Mouse (Mus musculus) right cerebral cortex, adult 2 months (tissue): ENCODE measurements at regions not wholly inside any gene's neighbourhood (a gene's known extent, or its start where the extent isn't known, plus 50 kb on each side); places are given as distances from the start of the nearest gene placed in this dataset.

ENCODE experiments used
- DNase-seq, 2 experiments: peaks; one replicate each; pipeline ENCODE4 v3.0.0; 2021 to 2022; ENCODE audit warnings: low spot score in 2 of 2

GRCm38 (mm10) chr10:17518423-17519175 is 204.4 kb upstream of the Cited2 start:
- no peak for DNase-seq

DNA sequence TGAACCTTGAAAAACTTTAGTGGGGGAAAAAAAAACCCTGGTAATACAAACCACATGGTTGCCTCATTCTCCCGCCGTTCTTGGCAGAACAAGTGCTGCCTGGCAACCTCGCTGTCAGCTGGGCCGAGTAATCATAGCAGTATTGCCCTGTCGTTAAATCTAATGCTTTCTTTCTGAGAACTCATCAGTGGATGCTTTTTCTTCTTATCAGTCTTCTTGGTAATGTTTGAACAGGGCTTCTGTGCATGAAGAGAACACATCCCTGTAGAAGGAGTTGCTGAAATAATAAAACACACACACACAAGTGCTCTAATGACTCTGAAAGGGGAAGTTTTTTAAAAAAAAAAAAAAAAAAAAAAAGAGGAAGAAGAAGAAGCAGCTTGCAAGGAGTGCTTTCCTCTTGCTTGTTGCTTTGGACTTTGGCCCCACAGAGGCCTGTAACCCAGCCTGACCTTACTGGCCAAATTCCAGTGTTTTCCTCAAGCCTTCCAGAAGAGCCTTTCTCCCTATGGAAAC is 200.9 kb upstream of the Cited2 start:
- no peak for DNase-seq

DNA sequence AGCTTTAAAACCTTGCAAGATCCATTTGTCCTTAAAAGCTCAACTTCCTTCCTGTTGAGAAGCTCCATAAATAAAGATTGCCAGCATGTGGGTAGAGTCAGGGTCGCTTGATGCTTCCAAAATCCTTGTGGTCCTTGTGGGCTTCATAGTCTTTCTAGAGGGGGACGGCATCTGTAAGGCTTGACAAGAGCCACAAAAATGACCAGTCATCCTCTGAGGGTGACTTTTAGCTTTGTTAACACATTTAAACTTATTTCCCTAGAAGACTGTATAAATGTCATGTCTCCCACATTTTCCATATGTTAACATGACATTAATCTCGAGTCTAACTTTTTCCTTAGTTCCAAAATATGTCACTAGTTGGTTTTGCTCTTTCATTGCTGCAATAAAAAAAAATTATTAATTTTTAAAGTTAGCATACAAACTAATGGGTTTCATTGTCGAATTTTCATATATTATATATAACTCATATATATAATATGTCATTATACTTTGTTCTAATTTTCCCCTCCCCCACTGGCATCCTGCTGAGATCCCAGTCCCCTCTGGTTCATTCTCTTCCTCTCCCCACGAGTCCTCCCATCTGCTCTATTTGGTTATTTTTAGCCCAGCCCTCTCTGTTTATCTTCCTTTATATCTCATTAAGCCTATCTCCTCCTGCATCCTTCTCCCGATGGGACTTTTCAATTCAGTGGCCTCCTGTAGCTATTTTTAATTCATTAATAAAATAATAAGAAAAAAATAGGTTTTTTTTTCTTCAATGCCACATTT is 199.3 kb upstream of the Cited2 start:
- DNase-seq, result no peak

DNA sequence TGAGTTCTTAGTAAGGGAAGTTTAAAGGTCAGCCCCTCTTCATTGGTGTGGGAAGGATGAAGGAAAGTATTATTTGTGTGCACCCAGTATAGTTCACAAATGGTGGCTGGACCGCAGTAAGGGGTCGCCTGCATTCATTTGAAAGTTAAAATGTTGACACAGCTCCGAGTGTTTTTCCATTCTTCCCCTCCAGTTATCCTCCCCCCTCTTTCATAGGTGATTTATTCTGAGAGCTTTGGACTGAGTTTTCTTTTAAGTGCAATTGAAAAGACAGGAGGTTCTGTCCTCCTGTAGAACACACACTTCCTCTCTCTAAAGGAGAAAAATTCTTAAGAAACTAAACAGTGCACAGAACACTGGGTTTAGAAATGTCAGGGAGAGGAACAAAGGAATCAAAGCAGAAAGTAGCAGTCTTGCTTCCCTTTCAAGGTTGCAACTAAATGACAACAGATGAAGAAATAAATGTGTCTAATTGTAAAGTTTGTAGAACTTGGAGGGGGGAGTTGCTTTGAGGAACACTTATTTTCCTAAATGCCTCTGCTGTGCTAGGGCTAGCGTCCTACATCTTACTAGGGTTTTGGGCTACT is 195.8 kb upstream of the Cited2 start:
- no peak for DNase-seq

GRCm38 (mm10) chr10:17528116-17528515 is 194.9 kb upstream of the Cited2 start:
- DNase-seq, result no peak

DNA sequence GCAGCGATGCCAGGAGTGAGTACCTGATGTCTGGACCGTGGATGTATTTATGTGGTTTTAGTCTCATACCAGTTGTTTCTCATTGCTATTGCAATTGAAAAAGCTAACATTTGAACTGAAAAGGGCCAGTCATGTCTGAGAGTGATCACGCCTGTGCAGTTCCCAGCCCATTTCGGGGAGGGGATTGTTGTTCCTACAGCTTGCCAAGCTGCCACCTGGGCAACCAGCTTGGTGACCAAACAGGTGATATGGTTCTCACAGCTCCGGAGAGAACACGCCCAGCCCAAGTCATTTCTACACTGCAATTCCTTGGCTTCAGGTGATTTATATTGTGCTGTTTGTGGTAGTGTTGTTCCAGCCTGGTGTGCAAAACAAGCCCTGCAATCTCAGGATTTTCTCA is 194.2 kb upstream of the Cited2 start:
- DNase-seq, result no peak

DNA sequence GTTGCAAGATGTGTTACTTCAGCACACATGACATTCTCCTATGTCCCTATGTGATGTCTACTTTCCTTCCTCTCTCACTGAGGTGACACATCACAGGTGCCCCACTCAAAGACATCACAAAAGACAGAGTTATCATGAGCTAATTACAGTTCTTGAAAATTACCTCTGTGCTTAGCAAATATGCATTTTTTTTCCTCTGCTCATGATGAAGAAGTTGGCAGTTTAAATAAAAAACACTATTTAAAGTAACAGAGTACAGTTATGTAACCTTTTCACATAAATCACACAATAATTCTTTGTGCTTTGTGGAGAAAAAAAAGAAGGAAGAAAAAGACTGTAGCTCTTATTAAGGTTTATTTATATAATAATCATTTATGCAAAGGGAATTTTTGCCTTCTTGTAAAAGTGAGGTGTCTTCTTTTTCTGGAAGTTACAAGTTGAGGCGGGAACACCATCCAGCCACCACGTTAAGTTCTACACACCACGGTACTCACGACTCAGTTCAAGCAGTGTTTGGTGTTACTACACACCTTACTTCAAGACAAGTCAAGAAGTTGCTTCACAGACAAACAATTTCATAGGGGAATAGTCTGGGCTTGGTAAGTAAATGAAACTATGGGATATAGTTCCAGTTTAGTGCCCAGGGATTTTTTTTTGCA is 193.0 kb upstream of the Cited2 start:
- no peak for DNase-seq

- DNase-seq, result no peak
Observed at GRCm38 (mm10) chr10:17531021-17531420, 192.0 kb upstream of the Cited2 start.

DNA sequence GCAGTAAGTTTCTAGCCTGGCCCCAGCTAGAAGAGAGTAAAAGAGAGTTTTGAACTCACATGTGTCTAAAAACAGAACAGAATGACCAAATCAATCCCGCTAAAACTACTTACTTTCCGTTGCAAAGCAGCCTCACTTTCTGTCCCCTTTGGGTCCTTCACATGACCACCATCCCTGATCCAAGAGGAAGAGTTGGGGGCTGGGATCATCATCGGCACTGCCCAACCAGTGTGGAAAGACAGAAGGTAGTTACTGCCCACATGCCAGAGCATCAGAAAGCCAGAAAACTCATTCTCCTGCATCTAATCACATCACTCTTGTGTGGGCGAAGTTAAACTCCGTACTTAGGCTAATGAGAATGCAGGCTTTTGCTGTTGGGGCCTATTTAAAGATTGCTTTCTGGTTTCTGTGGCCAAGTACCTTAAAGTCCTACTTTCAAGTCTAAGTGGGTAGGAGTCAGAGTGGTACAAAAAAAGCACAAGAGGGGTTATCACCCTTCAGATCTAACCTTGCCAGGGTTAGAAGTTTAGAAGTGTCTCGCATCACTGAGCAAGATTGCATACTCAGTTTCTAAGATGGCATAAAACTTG is 184.0 kb upstream of the Cited2 start:
- peak in 1 of 2 experiments; percentile 11 for DNase-seq

DNA sequence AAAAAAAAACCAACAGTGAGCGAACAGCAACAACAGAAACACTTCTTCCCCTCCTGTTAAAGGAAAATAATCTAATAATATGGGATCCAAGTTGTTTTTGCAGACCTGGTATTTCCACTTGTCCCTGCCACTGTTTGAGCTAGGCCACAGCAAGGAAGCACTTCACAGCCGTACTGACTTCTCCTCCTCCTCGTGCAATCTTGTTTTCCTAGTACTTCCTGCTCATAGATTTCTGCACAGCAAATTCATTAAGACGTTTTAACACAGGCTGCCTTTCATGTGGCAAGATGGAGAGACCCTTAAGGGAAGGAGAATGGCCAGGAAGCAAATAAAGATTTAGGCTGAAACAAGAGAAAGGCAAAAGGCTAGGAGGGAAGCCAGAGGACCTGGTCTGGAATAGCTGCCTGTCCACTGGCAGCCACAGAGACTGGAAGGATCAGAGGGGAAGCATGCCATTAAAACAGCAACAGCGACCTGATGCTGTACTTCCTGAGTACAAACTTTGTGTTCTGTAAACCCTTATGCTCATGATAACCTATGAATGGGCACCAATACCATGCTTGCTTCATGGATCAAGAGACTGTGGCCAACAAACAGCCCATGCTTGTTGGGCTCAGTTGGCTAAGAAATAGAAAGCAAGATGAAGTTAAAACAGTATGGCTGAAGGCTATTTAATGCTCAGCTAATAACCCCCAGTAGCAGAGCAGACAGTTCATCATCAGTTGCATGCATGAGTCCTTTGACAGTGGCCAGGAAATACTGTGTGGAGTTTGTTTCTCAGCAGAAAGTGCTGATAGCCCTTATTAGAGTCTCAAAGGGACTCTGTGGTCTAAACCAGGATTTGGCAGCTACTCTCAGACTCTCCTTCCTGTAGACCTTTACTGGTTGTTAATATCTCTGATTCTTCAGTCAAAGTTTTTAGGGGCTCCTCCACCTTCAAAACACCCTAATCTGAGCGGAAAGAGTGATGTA is 182.3 kb upstream of the Cited2 start:
- DNase-seq, result no peak

- no peak for DNase-seq
Observed at GRCm38 (mm10) chr10:17542104-17542846, 180.7 kb upstream of the Cited2 start.

DNA sequence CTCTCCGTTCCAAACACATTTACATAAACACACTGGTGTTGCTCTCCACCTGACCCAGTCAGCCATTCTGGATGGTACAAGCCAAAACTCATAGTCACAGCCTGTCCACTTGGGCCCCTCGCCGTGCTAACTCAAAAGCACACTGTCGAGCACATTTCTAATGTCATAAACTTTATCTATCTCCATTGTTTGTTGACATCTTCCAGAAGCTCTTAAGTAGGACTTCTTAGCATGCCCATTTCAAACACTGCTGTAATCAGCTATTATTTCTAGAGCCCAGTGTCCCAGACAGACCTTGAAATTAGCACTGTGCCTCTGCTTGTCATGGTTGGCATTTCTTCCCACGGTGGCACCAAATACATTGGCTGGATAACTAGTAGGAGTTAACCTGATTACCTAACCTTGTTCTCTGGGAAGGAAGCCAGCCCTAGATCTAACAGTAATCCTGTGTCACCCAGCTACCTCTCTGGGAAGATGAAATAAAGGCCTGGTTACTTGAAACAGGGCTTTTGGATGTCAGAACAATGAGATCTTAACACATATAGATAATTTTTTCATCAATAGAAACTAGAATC is 180.1 kb upstream of the Cited2 start:
- no peak for DNase-seq

DNA sequence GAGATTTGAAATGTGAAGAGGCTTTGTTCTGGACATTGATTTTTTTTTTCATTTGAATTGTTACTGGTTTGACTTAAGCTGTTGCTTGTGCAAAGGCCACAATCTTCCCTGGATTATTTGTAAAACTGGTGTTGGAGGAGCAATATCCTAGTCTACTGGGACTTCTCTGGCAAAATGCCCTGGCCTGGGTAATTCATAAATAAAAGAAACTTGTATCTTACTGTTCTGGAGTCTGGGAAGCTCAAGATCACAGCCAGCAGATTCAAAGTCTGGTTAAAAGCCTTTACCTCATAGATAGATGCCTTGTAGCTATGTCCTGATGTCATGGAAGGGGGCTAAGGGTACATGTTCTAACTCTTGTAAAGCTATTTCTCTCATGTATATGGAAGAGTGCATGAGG is 177.7 kb upstream of the Cited2 start:
- no peak for DNase-seq

DNA sequence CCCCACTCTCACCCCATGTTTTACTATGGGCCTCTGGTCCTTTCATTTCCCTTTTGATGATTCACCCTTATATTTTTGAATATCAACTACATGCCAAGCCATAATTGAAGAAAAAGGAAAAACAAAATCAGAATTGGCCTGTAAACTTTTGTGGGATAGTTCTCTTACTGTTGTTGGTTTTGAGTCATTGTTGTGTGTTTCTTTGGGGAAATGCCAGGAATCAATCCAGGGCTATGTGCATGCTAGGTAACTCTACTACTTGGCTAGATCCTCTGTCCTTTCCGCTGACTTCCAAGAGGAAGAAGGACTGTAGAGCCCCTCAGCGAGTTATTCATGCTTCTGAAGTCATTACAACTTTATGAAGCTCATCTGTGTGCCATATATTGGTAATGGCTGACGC is 175.0 kb upstream of the Cited2 start:
- DNase-seq, result no peak

GRCm38 (mm10) chr10:17548629-17549580 is 174.1 kb upstream of the Cited2 start:
- no peak for DNase-seq

GRCm38 (mm10) chr10:17549711-17550637 is 173.0 kb upstream of the Cited2 start:
- DNase-seq, result no peak

GRCm38 (mm10) chr10:17550638-17551013 is 172.4 kb upstream of the Cited2 start:
- no peak for DNase-seq
